Mouse (Mus musculus): ENCODE results near the gene Grk1.
A peak's percentile ranks its signal among the peaks of the same experiment; 100 is the strongest.

DNA sequence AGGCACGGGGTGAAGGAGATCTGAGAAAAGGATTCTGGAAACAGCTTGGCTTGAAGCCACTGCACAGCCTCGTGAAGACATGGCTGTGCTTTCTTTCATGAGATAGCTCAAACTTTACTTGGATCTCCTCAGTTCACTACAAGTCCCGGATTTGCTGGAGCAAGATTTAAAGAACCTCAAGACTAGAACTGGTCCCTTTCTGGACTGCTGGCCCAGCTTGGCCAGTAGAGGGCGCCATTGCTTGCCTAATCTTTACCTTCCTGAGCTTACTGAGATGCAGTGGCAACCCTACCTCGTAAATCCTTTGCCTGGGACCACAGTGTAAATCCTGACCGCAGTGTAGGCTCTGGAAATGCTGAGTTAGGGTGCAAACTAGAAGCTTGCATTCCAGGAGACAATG lies 6.7 kb downstream of the Grk1 start:
- TF ChIP-seq CTCF (IDR thresholded peaks at IDR 0.05; ENCODE audit: control insufficient read depth, insufficient read depth, insufficient read length) = peak; percentile 72
- no peak for TF ChIP-seq MYOG (IDR thresholded peaks at IDR 0.05; ENCODE audit: control insufficient read depth, extremely low read depth, insufficient read length)
